Mouse (Mus musculus): ENCODE measurements at regions not wholly inside any gene's neighbourhood (a gene's known extent, or its start where the extent isn't known, plus 50 kb on each side); places are given as distances from the start of the nearest gene placed in this dataset.

DNA sequence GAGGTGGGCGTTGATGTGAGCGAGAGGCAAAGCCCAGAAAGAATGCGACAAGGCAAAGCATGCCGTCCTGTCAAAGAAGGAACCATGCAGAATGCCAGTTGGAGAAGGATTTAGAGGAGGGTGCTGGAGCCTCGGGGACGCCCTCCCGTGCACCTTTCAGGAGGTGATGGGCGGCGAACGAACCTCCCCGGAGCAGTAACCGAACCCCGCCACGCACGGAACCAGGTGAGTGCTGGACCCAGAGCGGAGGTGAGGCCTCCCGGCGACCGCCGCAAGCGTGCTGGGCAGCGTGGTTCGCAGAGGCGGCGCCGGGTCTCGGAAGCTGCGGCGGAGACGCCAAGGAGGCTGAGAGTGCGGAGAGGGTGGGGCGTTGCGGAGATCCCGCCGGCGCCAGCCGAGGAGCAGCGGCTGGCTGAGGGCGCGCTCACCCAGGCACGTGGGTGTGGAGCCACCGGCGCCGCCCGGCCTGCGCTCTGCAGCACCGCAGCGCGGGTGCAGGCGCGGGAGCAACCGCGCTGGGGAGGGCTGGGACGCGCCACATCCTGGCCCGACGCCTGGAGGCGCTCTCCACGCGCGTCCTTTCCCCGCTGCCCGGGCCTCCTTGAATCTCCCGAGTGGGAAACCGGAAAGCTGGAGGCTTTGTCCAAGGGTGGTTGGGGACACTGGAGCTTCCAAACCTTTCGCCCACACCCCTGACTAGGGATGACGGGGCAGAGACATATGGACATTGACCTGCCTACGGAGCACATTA, 178.3 kb upstream of the Topaz1 start:
- DNase-seq, result peak in 1 of 2 experiments; percentile 63

- DNase-seq, result no peak
Observed at GRCm38 (mm10) chr9:122569511-122570455, 177.4 kb upstream of the Topaz1 start.

- no peak for DNase-seq
Observed at GRCm38 (mm10) chr9:122571001-122571400, 176.1 kb upstream of the Topaz1 start.

- no peak for DNase-seq
Observed at GRCm38 (mm10) chr9:122571402-122572059, 175.6 kb upstream of the Topaz1 start.

DNA sequence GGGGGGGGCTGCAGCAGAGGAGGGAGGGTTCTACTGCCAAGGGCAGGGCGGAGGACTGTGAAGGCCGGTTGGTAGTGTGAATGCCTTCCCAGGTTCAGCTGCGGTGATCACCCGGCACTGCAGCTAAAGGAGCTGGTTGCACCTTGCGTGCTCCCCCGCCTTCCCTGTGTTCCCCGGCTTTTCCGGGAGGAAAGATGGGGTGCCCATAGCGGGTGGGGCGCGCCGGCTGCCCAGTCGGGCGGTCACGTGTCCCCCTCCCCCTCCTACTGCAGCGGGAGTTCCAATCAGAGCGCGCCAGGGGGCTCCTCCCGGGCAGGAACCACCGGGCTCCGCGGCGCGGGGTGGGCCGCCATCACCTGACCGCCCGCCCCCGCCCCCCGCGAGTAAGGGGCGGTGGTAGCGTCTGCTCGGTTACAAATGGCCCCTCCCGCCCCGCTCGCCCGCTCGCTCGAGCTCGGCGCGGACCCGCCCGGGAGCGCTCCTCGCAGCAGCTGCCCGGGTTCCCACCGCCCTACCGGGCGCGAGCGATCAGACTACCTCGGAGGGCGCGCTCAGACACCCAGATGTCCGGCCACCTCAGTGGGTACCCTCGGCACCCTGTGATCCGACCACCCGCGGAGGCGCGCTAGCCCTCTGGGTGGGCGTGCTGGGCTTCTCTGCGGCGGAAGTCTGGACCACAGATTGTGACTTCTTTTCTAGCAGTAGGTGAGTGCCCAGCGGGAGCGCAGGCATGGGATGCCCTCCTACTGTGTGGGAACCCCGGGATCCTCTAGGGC, 174.9 kb upstream of the Topaz1 start:
- DNase-seq, result peak; percentile 92 to 94

DNA sequence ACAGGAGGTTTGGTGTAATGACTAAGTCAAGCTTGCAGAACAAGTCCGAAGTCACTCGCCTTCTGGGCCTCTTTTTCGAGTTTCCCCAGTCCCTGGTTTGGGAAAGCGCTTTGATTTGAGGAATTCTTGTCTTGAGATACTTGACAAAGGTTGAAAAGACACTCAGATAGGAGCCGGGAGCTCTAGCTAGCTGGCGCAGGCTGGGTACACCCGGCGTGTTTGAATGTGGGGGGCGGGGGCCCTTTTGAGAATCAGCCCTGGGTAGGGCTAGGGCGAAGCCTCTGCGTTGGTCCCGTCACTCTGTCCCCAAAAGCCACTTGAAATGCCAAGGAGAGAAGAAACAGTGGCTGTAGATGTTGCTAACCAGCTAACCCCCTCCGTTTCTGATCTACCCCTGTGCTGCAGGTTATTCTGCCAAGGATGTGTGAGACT, 174.3 kb upstream of the Topaz1 start:
- DNase-seq, result no peak

DNA sequence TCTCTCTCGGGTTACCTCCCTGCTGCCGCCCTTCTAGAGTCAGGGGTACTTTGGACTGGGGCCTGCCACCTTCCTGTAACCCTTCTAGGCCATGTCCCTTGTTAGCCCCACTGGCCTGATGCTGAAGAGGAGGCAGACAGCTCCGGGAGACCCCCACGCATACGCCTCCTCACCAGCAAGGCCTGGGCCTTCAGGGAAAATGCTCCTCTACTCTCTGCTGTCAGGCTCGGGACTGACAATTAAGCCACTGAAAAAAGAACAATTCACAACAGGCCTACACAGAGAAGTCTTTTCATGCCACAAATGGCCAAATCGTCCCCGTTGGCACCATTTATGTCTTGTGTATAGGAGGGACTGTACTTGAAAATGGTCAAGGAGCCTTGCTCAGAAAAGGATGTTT, 161.9 kb upstream of the Topaz1 start:
- DNase-seq, result no peak

DNA sequence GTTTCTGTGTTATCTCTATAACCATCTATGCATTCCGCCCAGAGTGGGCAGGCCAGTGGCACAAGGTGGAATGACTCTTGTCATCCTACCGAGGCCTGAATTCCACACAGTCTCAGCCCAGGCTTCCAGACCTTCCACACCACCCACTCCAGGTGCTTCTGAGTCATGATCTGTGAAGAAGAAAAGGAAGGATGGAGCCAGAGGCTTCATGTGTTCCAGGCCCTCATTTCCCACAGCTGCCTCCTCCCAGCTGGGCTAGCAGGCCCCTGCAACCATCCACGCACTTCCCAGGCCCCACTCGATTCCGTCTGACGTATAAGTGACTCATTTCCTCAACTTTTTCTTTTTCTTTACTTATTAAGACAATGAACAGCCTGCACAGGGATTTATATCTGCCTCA, 160.7 kb upstream of the Topaz1 start:
- DNase-seq, result no peak

GRCm38 (mm10) chr9:122586986-122587385, 160.2 kb upstream of the Topaz1 start:
- no peak for DNase-seq

- DNase-seq, result no peak
Observed at GRCm38 (mm10) chr9:122588246-122588645, 158.9 kb upstream of the Topaz1 start.

GRCm38 (mm10) chr9:122592820-122593615, 154.1 kb upstream of the Topaz1 start:
- DNase-seq, result no peak

DNA sequence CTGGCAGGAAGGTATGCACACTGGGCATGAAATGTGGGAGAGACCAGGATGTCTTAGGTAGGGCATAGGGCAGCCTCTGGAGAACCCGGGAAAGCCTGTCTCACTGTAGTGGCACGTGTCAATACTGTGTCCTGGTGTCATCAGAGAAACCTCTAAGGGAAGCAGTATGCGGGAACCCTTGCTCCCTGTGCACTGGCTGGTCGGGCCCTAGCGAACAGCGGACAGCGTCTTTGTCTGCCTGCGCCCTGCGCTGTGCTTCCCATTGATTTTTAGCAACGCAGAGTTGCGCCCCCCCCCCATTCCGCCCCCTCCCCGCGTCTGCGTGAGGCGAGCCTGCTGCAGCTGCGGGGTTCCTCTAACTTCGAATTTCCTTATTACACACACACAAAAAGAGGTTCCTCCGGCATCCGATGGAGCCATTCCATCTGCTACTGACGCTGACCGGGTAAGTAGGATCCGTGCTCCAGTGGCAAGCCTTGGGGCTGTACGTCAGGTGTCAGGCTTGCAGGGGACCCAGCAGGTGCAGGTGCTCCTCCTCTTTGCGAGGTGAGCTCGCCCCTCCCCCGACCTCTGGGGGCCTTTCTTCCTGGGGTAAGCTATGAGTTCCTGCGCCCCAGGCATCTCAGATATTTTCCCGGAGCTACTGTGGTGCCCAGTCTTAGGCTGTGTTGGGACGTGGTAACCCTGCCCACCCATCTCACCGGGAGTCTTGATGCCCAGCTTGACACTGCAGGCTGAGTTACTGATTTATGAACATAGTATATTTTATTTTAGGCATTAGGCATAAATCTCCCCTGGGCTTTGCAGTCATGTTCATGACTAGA, 151.8 kb upstream of the Topaz1 start:
- no peak for DNase-seq

DNA sequence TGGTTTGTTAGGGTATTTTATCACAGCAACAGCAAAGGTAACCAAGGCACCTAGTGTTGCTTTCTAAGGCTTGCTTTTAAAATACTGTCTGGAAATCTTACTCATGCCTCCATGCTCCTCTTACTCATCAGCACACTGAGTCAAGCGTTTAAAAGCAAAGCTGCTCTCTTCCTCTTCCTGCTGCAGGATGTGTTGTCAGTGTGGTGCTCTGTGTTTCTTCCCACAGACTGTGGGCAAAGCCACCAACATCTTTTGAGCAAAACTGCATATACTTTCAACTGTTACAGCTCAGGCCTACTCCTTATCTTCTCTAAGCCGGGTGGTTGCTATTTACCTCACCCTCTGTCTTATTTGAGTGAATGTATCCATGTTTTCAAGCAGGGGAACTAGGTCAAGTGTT, 144.0 kb upstream of the Topaz1 start:
- DNase-seq, result no peak

GRCm38 (mm10) chr9:122609616-122610015, 137.5 kb upstream of the Topaz1 start:
- no peak for DNase-seq

- DNase-seq, result peak; percentile 63 to 70
Observed at GRCm38 (mm10) chr9:122610918-122611317, 136.2 kb upstream of the Topaz1 start.

DNA sequence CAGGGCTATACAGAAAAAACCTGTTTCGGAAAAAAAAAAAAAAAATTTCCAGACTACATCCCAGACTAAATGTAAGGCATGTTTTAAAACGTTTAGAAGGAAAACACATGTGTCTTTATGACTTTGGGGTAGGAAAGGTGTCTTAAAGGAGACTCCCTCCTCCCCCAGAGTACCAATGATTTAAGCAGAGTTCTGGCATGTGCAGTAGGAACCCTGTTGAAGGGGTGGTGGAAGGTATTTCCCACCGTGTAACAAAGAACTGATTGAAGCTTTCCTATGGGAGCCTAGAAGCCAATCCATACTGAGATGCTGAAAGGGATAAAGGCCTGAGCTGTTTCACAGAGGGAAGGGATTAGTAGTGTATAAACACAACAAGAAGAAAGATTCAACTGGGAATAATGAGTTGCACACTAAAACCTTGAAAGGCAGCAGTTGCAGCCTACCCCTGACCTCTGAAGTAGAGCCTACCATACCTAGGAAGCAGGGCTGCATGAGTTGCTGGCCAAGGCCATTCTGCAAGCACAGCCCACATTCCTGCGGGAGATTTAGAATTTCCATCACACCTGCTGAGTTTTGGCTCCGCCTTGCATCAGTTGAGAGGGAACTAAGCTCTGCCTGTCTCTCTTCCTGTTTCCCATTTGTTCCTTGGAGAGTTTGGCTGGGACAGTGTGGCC, 132.4 kb upstream of the Topaz1 start:
- no peak for DNase-seq

DNA sequence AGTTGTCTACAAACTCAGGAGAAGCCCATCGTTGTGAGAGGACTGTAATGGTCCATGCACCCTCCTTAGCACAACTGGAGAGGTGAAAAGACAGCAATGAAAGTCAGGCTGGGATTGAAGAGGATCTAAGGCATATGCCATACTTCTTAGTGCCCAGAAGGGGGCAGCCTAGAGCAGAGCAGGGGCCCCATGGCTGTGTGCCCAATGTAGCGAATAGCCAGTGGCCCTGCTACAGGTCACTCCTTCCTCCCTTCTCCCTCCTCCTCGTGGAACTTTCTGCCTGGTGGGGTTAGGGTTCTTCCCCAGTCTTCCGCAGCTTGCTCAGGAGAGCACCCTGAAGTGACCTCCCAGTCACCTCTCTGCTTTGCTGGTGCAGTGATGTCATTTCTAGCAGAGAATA, 131.8 kb upstream of the Topaz1 start:
- no peak for DNase-seq

GRCm38 (mm10) chr9:122617793-122618192, 129.4 kb upstream of the Topaz1 start:
- DNase-seq, result no peak

GRCm38 (mm10) chr9:122625081-122625480, 122.1 kb upstream of the Topaz1 start:
- DNase-seq, result no peak

DNA sequence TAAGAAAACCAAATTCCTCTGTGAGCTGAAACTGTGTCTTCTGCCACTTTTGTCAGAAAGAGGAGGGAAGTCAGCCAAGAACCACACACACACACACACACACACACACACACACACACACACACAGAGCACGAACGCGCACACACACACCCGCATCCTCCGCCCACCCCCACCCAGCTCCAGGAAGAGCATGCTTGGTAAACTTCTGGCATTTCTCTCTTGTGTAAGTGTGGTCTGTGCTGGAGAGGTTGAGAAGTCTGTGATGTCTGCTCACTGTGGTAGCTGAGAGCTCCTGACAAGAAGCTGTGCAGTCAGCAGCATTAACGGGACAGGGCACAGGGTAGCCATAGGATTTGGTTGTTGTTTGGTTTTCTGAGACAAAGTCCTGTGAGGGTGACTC, 120.8 kb upstream of the Topaz1 start:
- no peak for DNase-seq

All from layer of hippocampus, postnatal 36 days (tissue).